Mouse (Mus musculus) heart, postnatal 4 days (tissue): Measurements from ENCODE around the gene Sdc4. TPM values are rescaled to one million over a fixed set of nuclear protein-coding genes. Genes with fewer than 3 reads are reported as not detected.

ENCODE experiments used
- DNase-seq: peaks from one replicate; pipeline ENCODE4 v3.0.0; 2021
- total RNA-seq, 2 experiments: library from RNA; stranded (reverse); gene quantifications; 2 replicates each; pipeline ENCODE4 v1.2.3; 2021

The Sdc4 gene
- 10 to 100 TPM; 22.1 to 25.8 TPM for total RNA-seq

GRCm38 (mm10) chr2:164443460-164444000 lies at the start of gene Sdc4:
Gene Sdc4 (minus strand): TSS chr2:164443887.
- no peak for DNase-seq

DNA sequence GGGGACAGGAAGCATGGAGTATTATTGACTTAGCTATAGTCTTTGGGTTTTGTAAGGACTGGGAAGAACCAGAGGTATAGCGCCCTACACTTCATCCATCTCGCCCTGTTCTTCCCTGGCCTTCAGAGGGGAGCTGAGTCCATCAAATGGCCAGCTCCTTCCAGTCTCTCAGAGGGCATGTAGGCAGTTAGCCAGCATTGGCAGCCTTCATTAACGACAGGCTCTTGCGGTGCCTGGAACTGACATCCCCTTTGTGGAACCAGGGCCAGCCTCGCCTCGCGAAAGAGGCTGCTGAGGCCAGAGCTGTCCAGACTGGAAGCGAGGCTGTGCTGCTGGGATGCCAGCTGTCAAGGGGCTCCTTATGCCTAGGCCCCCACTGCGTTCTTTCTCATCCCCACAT lies 44.1 kb upstream of the Sdc4 start:
- DNase-seq: no peak

GRCm38 (mm10) chr2:164487115-164487527 lies 43.4 kb upstream of the Sdc4 start:
- no peak for DNase-seq

DNA sequence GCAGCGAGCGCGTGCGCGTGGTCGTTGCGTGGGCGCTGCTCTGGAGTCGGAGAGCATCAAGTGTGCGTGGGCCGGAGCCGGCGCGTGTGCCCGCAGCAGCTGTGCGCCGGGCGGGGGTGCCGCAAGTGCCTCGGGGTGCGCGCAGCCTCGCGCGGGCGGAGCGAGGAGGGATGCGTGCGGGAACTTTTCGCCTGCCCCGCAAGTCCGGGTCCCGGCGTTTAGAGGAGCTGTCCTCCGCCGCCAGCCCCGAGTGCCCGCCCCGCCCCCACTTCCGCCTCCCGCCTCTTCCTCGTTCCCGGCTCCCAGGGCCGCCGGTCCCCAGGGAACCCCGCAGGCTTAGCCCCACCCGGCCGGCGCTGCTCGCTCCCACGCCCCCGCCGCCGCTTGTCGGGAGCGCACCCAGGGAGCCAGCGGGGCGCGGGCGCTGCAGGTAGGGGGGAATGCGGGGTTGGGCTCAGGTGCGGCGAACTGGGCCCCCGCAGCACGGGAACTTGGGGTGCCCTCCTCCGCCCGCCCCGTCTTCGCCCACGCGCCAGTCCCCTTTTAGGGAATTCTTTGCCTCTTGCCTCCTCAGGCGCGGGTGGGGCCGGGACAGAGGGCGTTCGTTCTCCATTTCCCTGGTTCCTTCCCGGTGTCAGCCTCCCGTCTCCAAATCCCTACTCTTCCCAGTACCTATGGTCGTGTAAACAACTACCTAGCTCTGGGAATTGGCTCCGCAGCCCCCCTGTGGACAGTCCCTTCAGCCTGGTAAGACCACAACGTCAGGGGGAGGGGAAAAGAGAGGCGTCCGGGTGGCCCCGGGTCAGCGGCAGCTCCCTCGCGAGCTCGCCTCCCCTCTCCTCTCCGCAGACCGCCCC lies 42.8 kb upstream of the Sdc4 start:
- peak; percentile 75 for DNase-seq

DNA sequence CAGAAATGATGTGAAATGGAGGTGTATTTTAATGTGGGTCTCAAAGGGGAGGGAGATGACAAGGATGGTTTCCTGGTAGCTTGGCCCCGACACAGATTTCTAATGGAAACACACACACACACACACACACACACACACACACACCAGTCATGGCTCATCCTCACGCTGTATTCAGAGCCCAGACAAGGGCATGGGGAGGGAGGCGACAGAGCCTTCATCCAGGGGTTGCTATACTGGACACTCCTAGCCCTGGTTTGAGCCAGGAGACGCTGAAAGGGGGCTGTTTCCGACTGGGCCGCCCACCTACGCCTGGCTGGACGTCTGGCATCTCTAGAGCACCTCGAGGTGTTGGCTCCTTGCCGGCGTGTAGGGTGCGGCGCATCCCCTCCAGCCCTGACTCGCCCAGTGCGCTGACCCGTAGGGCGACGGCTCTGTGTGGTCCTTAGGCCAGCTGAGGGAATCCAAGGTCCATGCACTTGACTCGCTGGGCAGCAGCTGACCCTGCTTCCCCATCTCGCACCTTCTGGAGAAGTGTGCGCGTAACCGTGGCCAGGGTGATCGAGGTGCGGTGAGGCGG lies 42.1 kb upstream of the Sdc4 start, which contains the start of gene Dbndd2:
Dbndd2 (plus strand) TSS at position 426 of the 577 bp plus-strand sequence.
- peak; percentile 67 for DNase-seq

- DNase-seq: no peak
These were observed 29.9 kb upstream of the Sdc4 start, which contains the start of gene Trp53tg5 for GRCm38 (mm10) chr2:164473624-164474023. Gene Trp53tg5 (minus strand): TSS chr2:164473724.

- DNase-seq: peak; percentile 71
These were observed 26.6 kb upstream of the Sdc4 start for GRCm38 (mm10) chr2:164470254-164470653.

DNA sequence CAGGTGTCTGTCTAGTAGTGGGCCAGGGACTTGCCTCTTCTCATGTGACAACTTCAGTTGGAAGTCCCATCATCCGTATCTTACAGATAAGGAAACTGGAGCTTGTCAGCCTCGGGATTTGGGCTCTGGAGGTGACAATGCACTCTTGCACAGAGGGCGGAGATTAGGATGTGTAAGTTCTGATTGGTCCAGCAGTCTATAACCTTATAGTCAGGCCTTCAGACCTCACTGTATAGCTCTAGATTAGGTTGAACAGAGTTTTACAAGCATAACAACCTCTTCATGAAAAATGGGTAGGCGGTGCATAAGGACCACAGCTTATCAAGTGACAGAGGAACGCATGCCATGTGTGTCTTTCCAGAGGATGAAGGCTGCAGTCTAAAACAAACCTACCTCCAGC lies 23.1 kb upstream of the Sdc4 start:
- DNase-seq: no peak

GRCm38 (mm10) chr2:164465161-164465560 lies 21.5 kb upstream of the Sdc4 start:
- DNase-seq: no peak

- peak; percentile 95 for DNase-seq
These were observed 17.3 kb upstream of the Sdc4 start, which contains the start of gene Gm20458 for GRCm38 (mm10) chr2:164460745-164461551. Gene Gm20458 (plus strand): TSS chr2:164460967.

- DNase-seq: no peak
These were observed 14.8 kb upstream of the Sdc4 start for GRCm38 (mm10) chr2:164458535-164458934.

DNA sequence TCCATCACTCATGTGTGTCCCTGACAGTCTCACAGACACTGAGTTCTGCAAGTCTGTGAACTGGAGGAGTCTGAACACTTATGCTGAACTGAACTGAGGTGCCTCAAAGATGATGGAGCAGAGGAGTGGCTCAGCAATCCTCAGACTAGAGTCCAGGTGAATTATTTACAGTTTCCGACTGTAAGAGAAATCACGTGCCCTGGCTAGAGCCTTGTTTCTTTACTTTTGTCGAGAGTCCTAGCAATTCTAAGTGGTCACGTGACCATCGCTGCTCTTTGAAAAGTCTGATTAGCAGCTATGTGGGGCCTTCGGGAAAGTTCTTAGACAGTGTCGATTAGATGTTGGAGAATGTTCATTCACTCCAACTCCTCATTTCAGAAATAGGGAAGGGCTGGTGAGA lies 14.3 kb upstream of the Sdc4 start:
- DNase-seq: no peak

DNA sequence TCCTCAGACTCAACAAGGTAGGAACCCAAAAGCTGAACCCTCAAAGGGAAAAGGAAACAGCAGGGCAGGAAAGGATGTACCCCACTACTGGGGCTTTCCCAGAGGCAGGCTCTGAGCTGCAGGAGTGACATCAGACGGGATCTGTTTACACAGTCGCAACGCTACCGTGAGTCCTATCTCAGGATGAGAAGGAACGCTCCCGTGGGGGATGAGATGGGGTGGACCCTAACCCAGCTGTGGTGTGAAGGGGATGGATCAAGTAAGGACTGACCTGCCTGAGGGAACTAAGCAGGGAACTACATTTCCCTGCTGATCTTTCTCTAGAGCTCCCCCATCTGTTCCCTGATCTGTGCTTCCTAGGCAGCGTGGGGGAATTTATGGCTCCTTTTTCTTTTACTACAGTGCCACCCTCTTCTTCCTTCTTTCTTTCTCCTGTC lies 13.2 kb upstream of the Sdc4 start, which contains the start of gene Sys1:
Sys1 (plus strand) TSS at position 101 of the 437 bp plus-strand sequence.
- DNase-seq: no peak

DNA sequence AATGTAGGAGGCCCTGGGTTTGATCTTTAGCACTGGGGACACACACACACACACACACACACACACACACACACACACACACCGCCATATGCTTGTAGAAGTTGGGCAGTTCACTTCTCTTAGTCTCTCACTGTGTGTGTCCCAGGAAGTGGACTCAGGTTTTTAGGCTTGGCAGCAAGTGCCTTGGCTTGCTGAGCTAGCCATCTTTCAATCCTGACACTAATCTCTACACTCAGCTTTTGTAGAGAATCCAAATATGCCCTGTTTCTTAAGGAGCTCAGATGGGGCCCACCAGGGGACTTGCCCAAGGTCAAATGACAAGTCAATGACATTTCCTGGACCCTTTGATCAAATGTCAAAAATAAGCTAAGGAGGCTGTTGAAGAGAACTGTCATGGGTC lies 12.7 kb upstream of the Sdc4 start:
- DNase-seq: no peak

DNA sequence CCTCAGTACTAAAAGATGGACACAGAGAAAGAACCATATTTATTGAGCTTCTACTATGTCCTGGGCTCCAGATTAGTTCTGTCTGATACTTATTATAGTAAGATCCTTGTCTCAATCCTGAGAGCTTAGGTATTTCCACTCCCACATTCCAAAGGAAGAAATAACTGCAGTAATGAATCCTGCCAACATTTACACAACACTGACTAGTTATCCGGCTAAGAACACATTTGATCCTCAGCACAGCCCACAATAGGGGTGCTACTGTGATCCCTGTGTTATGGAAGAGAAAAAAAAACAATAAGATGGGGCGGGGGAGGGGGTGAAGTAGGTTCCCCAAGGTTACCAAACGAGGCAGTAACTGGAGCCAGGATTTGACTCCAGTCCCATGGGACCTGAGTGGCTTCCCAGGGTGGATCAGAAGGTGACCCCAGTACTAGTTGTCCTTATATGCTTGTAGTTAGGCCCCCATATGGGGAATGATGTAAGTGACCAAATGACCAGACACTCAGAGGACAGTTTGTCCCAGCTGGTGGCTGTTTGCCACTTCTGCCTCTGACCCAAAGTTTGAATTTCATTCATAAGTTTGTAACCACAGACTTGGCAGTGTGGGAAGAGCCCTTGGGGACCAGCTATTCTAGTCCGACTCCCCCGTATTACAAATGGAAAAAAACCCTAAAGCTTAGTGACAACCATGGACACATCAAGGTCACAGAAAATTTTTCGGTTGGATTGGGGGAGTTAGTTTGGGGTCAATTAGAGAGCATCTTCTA lies 11.9 kb upstream of the Sdc4 start:
- DNase-seq: peak; percentile 43

DNA sequence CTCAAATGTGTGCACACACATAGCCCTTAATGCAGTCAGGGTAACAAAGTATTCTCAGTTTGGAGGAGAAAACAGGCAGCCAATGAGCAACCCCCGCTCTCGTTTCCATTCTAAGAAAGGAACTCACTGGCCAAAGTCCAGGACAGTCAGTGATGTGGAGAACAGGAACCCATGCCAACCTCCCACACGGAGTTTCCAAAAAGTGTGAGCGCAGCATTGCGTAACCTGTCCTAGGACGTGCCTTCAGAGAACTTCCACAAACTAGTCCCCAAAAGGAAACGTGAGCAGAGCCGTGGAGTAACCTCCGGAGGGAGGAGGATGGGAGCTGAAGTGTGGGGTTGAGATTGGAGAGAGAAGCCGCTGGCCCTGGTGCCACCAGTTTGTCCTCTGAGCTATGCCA lies 11.2 kb upstream of the Sdc4 start:
- DNase-seq: peak; percentile 81

DNA sequence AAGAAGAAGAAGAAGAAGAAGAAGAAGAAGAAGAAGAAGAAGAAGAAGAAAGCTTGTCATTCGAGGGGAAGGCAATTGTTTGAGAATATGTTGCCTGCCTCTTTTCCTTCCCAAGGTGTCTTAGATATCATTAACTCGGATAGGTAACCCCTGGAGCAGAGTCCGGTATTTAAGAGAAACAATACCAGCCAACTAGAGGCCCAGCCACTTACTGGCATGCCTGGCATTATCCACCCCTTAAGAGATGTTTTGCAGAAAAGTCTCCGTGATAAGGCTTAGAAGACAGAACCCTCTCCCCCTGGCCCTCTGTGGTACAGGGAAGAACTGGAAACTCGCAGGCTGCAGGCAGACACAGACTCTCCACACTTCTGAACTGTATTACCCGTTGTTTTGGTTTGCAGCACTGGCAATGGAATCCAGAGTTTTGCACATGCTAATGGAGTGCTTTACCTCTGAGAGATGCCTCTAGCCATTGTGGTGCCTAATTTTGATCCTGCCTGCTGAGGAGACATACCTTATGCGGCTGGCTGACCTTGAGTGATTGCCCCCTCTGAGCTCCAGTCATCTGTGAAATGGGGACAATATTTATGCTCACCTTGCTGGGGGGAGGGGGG lies 10.3 kb upstream of the Sdc4 start:
- DNase-seq: no peak

GRCm38 (mm10) chr2:164453047-164453757 lies 9.5 kb upstream of the Sdc4 start:
- peak; percentile 51 for DNase-seq

GRCm38 (mm10) chr2:164452000-164452676 lies 8.5 kb upstream of the Sdc4 start:
- DNase-seq: peak; percentile 82
